18 mouse cellular contexts compared by ENCODE assay signal in genomic region chr1:152933962-152934361, GRCm38 (mm10). TPM values are rescaled to one million over a fixed set of nuclear protein-coding genes. Genes with fewer than 3 reads are reported as not detected.
DNase-seq lines count a peak whose midpoint lies in the region; ATAC-seq lines count a peak whose summit lies in the region.
"Had no signal": no experiment of that assay in that cellular context is flagged by ENCODE, and none has a peak within 500 bp of the region (broad histone marks: within the 10 kb centered on the region; RNA-seq: fewer than 3 reads in every experiment).

No protein-coding gene starts in this region.

- 62% methylated on average over 11 of the region's 11 CpGs for WGBS in midbrain, embryonic 14.5 days

- H3K4me1 ChIP-seq in midbrain, embryonic 14.5 days (ENCODE audit: control insufficient read depth, insufficient read depth, low read length), result no peaks in the 10 kb centered on the region
- H3K4me1 ChIP-seq: embryonic facial prominence, embryonic 15.5 days; forebrain, embryonic 13.5 days; heart, embryonic 15.5 days; hindbrain, embryonic 13.5 days had no signal

- H3K9ac ChIP-seq in midbrain, embryonic 14.5 days (replicated peaks; ENCODE audit: low read length), result no peak overlapping the region
- H3K9ac ChIP-seq: embryonic facial prominence, embryonic 15.5 days; forebrain, embryonic 13.5 days; heart, embryonic 15.5 days; hindbrain, embryonic 13.5 days; liver, embryonic 14.5 days had no signal

- no peak for ATAC-seq in CD4-positive, CD25-positive, alpha-beta regulatory T cell, adult 4 months
- ATAC-seq in monocyte, adult 5-6 weeks (replicated peaks; ENCODE audit: insufficient number of reproducible peaks, low FRiP score, low TSS enrichment, poor library complexity, severe bottlenecking), result 0 out of 2 replicates have a peak, but pooled peaks have one; percentile 13
- no peak for ATAC-seq in midbrain, embryonic 14.5 days (ENCODE audit: low FRiP score, low TSS enrichment)
- ATAC-seq: forebrain, embryonic 13.5 days had no signal

- no peak overlapping the region for H3K4me2 ChIP-seq in midbrain, embryonic 14.5 days (ENCODE audit: low read length)
- H3K4me2 ChIP-seq: embryonic facial prominence, embryonic 15.5 days; forebrain, embryonic 13.5 days; heart, embryonic 15.5 days; hindbrain, embryonic 13.5 days had no signal

- no peaks in the 10 kb centered on the region for H3K9me3 ChIP-seq in midbrain, embryonic 14.5 days (ENCODE audit: control insufficient read depth, low read length)
- H3K9me3 ChIP-seq: embryonic facial prominence, embryonic 15.5 days; forebrain, embryonic 13.5 days; heart, embryonic 15.5 days; hindbrain, embryonic 13.5 days had no signal

- peak; percentile 11 for DNase-seq in CD4-positive, CD25-positive, alpha-beta regulatory T cell, adult 2 months (ENCODE audit: low read depth, low spot score)
- DNase-seq in kidney, postnatal 4 days, result peak; percentile 21 to 52
- DNase-seq in kidney, postnatal 10 days, result no peak
- peak; percentile 22 for DNase-seq in embryo, embryonic 11 days
- DNase-seq in midbrain, embryonic 14.5 days, result no peak
- DNase-seq in ovary, postnatal 10 days (ENCODE audit: low spot score), result no peak
- DNase-seq: adrenal gland, adult 2 months; cerebellum, postnatal 10 days; kidney, adult 18-20 months; layer of hippocampus, adult 9-11 months; lung, postnatal 4 days had no signal

- H3K36me3 ChIP-seq in midbrain, embryonic 14.5 days (ENCODE audit: control insufficient read depth, insufficient read depth, low read length), result no peaks in the 10 kb centered on the region
- H3K36me3 ChIP-seq: embryonic facial prominence, embryonic 15.5 days; heart, embryonic 15.5 days; hindbrain, embryonic 13.5 days had no signal

- no peaks in the 10 kb centered on the region for H3K27me3 ChIP-seq in midbrain, embryonic 14.5 days (ENCODE audit: control insufficient read depth, insufficient read depth, low read length)
- H3K27me3 ChIP-seq: embryonic facial prominence, embryonic 15.5 days; forebrain, embryonic 13.5 days; heart, embryonic 15.5 days; hindbrain, embryonic 13.5 days had no signal

- H3K27ac ChIP-seq in midbrain, embryonic 14.5 days (replicated peaks; ENCODE audit: low read depth, low read length), result no peak overlapping the region
- H3K27ac ChIP-seq: embryonic facial prominence, embryonic 15.5 days; forebrain, embryonic 13.5 days; heart, embryonic 15.5 days; hindbrain, embryonic 13.5 days; liver, embryonic 14.5 days had no signal

- no peak overlapping the region for H3K4me3 ChIP-seq in midbrain, embryonic 14.5 days (replicated peaks; ENCODE audit: low read depth, low read length)
- H3K4me3 ChIP-seq: embryonic facial prominence, embryonic 15.5 days; forebrain, embryonic 13.5 days; heart, embryonic 15.5 days; hindbrain, embryonic 13.5 days had no signal

RNA-seq across cellular contexts. Expression of gene Nmnat2, which starts 20.8 kb away (rescaled TPM):
- polyA plus RNA-seq in CD4-positive, CD25-positive, alpha-beta regulatory T cell, adult 4 months (2017; shearing (Covaris generic)), result under 1 TPM; 0.78 to 0.80 TPM
- 0.38 to 2.0 TPM in 2 of 3 replicates, not detected in the other for total RNA-seq in monocyte, adult 5-6 weeks (2017)
- 83.2 and 93.7 TPM in 2 replicates for polyA plus RNA-seq in midbrain, embryonic 14.5 days (2014; fragmentation: Nextera tagmentation; extraction: Ambion mirVana)

RNA-seq across cellular contexts. Expression of gene Smg7, which starts 31.5 kb away (rescaled TPM):
- 10 to 100 TPM; 36.1 to 43.5 TPM for polyA plus RNA-seq in CD4-positive, CD25-positive, alpha-beta regulatory T cell, adult 4 months (2017; shearing (Covaris generic))
- total RNA-seq in monocyte, adult 5-6 weeks (2017), result 29.3 to 65.0 TPM (median 37.8 TPM) in 3 replicates
- 41.7 and 47.3 TPM in 2 replicates for polyA plus RNA-seq in midbrain, embryonic 14.5 days (2014; fragmentation: Nextera tagmentation; extraction: Ambion mirVana)

Comparison
In these comparisons a context has a peak if more than half of its experiments do, and no peak if none do; other contexts are left out.
1. DNase-seq: peak in CD4-positive, CD25-positive, alpha-beta regulatory T cell, adult 2 months (single experiment), kidney, postnatal 4 days (2 of 2) and embryo, embryonic 11 days (single experiment); none in kidney, postnatal 10 days (single experiment), midbrain, embryonic 14.5 days (single experiment) and ovary, postnatal 10 days (single experiment).
2. RNA of gene Nmnat2, which starts 20.8 kb away (polyA plus RNA-seq): 83.2 to 93.7 TPM in midbrain, embryonic 14.5 days; 0.78 to 0.80 TPM in CD4-positive, CD25-positive, alpha-beta regulatory T cell, adult 4 months; every median in the first group is over 10 times any median in the second.